Mouse (Mus musculus): ENCODE data around the gene BC048403. TPM values are rescaled to one million over a fixed set of nuclear protein-coding genes. Genes with fewer than 3 reads are reported as not detected.
"Not testable (repeated sequence)": the region's sequence is repeated elsewhere in the genome, so short reads cannot be mapped to it uniquely, and the experiment has no call there.

Gene BC048403
- polyA plus RNA-seq, 3 experiments from 2014 or later, result 2.8 to 4.6 (median 4.5) TPM

DNA sequence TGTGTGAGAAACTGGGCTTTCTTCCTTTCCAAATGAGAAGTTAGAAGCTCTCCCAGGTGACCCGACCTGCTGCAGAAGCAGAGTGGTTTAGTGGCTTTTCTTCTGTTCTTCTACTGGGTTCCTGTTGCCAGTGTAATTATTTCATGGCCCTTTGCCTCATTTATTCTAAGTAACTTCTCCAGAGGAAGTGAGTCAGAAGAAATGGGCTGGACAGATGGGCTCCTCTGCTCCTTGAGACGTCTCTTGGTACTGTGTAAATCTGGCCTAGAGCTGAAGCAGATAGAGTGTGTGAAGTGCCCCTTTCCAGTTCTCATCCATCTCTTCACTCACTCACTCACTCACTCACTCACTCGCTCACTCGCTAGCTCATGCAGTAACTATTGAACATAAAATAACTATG lies 16.9 kb downstream of the BC048403 start:
- no peak for ATAC-seq

- no peak for ATAC-seq
Measured at GRCm38 (mm10) chr10:121759095-121759494, 19.4 kb downstream of the BC048403 start.

GRCm38 (mm10) chr10:121762141-121762540 lies 22.4 kb downstream of the BC048403 start:
- ATAC-seq, result no peak

DNA sequence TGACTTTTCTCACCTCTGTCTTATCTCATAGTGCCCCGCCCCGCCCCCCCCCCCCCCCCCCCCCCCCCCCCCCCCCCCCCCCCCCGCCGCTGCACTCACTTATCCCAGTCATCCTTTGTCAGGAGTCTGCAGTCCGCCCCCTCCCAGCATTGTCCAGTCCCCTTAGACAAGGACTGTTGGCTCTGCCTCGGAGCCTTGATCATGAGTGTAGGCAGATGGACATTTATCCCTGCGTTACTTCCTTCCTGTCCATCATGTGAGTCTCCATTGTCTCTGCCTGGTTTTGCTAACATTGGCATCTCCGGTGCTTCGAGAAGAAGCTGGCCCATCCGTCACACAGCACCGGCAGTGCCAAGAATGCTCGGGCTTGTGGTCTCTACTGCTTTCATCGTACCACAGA lies 23.5 kb downstream of the BC048403 start:
- ATAC-seq, result no peak

DNA sequence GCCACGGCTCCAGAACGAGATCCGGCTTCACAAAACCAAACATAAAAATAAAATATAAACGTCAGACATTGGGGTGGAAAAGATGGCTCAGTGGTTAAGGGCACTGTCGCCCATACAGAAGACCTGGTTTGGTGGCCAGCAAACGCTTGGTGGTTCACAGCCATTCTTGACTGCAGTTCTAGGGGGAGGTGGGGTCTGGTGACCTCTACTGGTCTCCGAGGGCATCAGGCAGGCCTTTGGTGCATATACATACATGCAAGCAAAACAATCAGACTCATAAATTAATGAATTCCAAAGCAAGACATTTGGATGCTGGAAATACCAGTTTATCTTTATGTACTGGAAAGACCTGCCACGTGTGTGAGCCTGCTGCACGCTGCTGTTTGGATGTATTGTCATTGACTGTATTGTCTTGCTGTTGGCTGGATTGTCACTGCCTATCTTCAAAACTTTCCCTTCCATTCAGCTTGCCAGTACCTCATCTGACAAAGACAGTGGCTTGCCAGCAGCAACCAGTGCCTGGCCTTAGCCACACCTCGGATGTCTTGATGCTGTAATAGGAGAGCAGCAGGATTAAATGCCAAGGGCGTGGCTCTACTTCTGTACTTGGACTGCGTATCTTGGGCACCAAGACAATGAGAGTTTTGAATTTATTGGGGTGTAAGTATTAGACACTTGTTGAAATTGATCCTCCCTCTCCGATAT lies 24.9 kb downstream of the BC048403 start:
- no peak for ATAC-seq

GRCm38 (mm10) chr10:121765174-121766057 lies 25.7 kb downstream of the BC048403 start:
- ATAC-seq, result no peak

DNA sequence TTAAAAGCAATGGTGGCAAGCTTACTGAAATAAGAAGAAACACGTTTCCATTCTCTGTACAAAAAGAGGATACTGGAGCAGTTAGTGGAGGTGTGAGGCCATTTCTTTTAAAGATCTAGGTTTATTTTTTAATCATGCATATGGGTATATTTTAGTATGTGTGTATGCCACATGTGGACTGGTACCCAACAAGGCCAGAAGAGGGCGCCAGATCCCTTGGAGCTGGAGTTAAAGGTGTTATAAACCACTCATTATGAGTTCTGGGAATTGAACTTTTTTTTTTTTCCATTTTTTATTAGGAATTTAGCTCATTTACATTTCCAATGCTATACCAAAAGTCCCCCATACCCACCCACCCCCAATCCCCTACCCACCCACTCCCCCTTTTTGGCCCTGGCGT lies 27.6 kb downstream of the BC048403 start:
- ATAC-seq, result not testable (repeated sequence)

DNA sequence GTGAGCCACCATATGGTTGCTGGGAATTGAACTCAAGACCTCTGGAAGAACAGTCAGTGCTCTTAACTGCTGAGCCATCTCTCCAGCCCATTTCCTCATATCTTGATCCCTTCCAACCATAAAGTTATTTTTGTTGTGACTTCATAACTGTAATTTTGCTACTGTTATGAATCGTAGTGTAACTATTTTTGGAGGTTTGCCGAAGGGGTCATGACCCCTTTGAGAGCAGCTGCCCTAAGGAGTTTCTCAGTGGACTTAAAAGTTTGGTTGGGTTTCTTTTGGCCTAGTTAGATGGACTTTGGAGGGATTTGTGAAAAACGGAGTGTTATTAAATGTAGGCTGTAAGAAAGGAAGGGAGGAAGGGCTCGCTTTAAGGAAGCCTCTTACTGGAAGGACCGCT lies 30.0 kb downstream of the BC048403 start:
- ATAC-seq, result no peak

- ATAC-seq, result peak; percentile 56
Measured at GRCm38 (mm10) chr10:121770624-121771577, 31.2 kb downstream of the BC048403 start.

DNA sequence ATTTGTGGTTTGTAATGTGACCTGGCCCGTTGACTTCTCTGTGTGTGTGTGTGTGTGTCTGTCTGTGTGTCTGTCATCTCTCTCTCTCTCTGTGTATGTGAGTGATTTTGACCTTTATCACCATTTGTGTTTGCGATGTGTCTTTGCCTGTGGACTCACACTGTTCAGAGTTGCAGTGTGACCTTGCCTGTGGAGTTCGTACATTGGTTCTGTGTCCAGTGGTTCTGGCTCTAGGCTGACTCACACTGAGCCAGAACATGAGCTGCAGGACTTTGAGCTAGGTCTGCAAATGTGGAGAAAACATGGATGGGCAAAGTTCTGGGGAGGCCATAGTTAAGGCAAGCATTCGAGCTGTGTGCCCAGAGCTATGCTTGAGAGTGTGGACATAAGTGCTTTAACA lies 34.1 kb downstream of the BC048403 start:
- ATAC-seq, result no peak

DNA sequence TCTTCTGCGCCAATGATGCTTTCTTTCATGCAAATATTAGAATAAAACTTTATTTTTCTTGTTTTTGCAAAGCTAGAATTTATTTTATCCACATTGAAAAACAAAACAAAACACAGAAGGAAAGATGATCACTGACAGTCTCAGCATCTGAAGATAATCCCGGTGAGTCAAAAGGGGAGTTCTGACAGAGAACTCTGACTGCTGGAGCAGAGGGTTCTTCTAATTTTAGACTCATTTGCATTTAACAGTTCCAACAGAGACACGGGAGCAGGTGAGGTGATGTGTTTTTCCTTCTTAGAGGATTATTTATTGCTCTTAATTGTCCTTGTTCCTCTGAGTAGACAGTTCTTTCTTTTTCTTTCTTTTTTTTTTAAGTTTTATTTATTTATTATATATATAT lies 36.3 kb downstream of the BC048403 start:
- no peak for ATAC-seq

DNA sequence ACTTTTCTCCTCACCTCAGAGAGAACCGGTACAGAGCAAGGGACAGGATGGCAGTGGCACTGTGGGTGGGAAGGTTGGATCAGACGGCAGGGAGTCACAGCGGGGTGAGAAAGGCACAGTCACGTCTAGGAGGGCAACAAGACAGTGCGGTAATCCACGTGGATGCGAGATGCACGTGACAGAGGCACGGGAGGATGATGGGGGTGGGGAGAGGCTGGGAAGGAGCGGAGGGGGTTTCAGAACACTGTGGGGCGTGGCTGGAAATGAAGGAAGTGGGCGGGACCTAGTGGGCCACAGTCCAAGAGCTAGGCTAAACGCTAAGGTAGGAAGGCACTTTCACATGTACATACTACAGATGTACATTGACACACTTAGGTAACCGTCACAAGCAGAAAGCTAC lies 41.4 kb downstream of the BC048403 start:
- peak; percentile 65 for ATAC-seq

DNA sequence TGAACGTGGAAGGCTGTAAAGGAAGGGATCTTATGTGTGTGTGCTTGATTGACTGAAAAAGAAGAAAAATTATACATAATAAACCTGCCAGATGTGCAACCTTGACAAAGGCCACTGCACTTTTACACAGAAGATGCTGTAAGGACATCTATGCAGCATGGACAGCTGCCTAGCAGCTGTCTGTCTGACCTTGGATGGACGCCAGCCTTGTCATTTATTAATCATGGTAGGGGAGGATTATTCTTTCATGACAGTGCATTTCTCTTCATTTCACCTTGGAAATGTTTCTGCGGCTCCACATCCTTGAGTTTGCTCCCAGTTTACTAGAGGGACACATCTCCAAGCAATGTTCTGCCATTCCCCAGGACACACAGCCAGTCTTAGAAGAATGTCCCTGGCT lies 48.8 kb downstream of the BC048403 start:
- no peak for ATAC-seq

- ATAC-seq, result no peak
Measured at GRCm38 (mm10) chr10:121790078-121790477, 50.3 kb downstream of the BC048403 start.

- ATAC-seq, result no peak
Measured at GRCm38 (mm10) chr10:121792661-121793060, 52.9 kb downstream of the BC048403 start.

DNA sequence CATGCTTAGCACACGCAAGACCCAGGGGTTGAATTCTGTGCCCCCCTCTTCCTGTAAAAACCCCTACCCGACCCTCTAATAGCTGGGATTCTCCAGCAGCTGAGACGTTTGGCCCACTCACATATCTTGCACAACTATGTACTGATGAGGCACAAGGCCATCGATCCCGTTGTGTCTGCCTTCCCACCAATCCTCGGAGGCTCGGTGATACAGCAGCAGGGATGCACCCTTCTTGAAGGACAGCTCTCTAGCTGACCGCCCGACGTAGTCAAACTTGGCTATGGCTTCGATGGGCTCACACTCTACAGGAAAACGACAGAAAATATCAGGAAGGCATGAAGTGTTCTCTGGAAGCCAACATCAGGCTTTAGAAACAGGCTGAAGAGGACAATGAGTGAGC lies 54.7 kb downstream of the BC048403 start:
- ATAC-seq, result no peak

DNA sequence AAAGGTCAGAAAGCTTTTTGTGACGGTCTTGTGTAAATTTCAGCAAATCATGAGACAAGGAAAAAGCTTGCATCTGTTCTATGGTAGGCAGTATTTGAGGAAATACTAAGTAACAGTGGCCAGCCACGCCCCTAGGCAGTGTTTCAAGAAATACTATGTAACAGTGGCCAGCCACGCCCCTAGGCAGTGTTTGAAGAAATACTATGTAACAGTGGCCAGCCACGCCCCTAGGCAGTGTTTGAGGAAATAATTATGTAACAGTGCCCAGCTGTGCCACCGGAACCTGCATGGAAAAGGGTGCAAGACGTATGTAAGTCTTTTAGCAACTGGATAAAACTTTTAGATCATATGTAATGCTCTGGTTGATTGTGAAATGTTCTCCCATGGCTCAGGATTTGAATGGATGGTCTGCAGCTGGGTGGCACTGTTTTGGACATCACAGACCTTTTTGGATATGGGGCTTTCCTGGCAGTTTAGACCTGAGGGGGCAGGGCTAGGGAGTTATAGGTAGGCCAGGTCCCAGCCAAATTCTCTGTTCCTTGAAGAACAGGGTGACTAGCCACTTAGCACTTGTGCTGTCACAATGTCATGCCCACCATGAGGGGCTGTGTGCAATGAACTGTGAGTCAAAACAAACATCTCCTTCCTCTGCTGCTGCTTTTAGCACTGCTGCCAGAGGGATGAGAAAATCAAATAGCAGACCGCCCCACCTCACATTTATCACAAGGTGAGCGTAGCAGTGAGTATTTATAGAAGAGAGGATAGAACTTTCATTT lies 56.5 kb downstream of the BC048403 start:
- peak; percentile 71 for ATAC-seq

DNA sequence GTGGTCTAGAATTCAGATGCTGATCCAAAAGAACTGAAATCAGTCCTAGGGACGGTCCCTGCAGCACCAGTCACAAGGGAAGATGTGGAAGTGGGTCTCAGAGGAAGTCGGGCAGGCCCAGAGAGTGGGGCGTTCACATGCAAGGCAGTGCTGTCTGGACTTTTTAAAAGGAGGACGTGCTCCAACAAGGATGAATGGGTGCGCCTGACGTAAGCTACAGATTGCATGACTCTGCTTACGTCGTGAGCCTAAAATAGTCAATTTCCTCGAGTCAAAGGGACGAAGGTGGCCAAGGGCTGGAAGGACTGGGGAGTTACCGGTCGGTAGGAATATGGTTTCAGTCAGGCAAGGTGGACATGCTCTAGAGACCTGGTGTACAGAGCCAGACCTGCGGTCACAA lies 60.3 kb downstream of the BC048403 start:
- ATAC-seq, result no peak
